Mouse (Mus musculus): Measurements from ENCODE around the gene Phkb.
"Not testable (repeated sequence)": the region's sequence is repeated elsewhere in the genome, so short reads cannot be mapped to it uniquely, and the experiment has no call there.

Gene Phkb

DNA sequence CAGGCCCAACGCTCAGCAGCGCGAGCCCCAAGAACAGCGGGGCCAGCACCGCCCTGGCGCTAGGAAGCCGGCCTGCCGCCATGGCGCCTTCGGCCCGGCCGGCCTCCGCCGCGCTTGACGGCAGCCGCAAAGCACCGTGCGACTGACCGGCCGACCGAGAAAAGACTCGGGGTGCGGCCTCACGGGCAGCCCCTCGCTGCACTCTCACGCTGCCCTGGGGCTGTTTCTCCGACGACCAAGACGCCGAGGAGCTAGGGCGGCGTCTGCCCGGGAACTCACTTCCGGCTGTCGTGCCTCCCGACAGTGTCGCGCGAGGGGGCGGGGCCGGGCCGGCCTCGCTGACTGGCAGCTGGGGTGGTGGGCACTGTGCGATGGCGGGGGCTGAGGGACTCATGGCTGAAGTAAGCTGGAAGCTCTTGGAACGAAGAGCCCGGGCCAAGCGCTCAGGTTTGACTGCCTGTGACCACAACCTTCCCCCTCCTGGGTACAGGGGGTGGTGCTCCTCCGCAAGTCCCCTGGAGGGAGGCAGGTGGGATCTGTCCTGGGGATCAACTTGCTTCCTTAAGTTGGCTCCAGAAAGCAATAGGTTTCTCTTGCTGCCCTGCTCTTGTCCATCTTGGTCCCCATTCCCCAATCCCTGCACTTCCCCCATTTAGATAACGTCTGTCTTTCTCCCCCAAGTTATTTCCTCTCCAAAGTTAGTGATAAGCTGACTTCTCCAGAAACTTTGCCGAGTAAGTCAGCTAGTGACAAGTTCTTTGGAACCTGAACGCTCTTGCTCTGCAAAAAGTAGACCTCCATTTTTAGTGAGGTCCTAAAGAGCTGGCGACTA is at the start of gene Phkb, which contains the start of gene Itfg1:
Gene Phkb (plus strand): TSS at position 303 of the 832 bp plus-strand sequence.
Gene Itfg1 (minus strand): TSS at position 265 of the 832 bp plus-strand sequence.
- peak; percentile 83 to 98 for DNase-seq (ENCODE audit: low spot score in 2 of 2)

DNA sequence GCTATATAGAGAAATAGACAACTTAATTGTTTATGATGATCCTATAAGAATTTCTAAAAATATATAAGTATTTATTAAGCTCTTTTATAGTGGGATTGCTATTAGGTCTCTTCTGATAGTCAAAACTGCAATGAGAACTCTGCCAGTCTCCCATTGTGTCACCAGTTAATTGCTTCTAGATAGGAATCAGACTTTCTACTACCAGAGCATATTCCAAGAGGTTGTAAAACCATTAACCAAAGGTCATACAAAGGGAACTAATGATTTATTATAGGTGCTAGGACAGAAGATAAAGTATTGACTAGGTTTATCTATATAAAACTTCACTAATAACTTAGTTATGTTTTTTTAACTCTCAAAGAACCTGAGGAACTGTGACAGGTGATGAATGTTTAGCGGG is 44.4 kb upstream of the Phkb start:
- not testable (repeated sequence) for DNase-seq (ENCODE audit: low spot score in 2 of 2)

DNA sequence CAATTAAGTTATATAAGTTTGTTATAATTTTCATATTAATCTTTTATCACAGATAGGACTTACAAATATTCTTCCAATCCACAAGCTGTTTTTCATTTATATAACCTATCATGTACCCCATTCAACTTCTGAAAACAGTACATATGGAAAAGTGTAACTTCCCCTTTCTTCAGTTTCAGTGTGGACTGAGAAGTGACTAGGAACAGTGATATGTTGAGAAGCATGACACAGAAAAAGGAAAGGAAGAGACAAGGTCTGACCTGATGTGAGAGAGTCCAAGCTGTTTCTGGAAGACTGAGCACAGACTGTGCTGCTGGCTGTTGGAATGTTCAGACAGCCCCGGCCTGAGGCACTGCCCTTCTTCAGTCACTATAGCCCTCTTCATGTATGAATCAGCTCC is 40.6 kb upstream of the Phkb start:
- no peak for DNase-seq (ENCODE audit: low spot score in 2 of 2)

DNA sequence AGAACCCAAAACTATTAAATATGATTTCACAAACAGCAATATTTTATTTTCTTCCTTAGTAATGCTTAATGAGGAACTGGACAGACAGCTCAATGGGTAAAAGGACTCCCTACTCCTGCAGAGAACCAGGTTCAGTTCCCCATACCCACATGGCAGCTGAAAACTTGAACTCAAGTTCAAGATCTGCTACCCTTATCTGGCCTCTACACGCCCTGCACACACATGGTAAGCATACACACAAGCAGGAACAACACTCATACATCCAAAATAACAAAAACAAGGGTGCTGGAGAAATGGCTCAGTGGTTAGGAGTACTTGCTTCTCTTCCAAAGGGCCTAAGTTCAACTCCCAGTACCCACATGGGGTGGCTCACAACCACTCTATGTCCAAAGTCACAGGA is 39.4 kb upstream of the Phkb start:
- DNase-seq (ENCODE audit: low spot score in 2 of 2), result no peak

DNA sequence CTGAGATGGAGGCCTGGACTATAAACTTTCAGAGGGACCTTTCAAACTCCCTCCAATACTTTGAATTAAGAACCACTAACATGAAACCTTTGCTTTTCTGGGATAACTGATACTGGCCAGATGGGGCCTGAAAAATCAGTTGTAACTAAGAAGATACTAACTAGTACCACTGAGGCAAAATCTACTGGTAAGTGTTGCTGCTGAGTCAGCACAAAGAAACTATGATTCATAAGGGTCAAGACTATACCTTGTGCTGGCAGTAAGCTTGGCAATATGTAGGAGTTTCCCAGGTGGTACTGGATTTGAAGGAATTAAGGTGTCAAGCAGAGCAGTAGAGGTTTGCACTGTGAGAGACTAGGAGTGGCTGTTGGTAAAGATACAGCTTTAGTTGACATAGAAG is 27.1 kb upstream of the Phkb start:
- no peak for DNase-seq (ENCODE audit: low spot score in 2 of 2)

DNA sequence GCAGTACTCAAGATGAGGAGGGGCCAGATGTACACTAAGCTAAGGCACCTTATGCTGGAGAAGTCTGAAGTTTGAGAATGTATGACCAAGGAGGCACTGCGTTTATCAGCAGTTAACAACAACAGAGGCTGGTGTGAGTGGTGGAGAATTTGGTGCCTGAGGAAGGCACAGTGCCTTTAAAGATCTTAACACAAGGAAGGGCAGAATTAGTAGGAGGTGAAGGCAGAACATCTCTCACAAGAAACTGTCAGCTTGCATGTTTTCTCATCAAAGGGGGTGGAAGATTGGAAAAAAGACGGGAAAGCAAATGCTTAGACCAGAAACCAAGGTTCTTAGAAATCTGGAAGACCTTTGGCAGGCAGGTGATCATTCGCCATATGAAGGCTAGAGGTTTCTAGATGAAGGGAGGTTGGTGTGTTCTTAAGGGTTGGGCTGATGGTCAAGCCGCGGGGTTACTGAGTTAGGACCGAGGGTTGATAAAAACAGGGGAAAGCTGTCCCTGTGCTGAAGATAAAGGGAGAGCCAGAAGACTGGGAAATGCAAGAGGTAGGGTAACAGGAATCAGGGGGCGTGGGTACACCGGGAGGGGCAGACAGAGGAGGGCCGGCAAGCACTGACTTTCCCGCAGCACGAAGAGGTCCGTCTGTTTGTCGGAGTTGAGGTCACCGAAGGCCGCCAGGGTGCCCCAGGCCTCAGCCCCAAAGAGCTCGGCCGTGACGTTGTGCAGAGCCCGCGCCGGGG is 673 bp upstream of the Phkb start:
- DNase-seq (ENCODE audit: low spot score in 2 of 2), result no peak

DNA sequence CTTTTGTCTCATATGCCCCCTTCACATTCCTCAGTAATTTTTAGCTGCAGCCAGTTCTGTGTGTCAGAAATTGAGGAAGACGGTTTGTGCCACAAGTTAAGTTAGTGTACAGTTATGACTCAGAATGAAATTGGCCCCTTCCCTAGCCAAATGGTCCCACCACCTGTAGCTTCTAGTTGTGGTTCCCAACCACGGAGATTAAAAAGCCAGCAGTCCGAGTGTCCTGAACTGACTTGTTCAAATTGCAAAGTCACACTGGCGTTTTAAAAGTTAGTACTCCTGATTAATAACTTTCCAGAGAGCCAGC is 683 bp downstream of the Phkb start:
- DNase-seq (ENCODE audit: low spot score in 2 of 2), result no peak

DNA sequence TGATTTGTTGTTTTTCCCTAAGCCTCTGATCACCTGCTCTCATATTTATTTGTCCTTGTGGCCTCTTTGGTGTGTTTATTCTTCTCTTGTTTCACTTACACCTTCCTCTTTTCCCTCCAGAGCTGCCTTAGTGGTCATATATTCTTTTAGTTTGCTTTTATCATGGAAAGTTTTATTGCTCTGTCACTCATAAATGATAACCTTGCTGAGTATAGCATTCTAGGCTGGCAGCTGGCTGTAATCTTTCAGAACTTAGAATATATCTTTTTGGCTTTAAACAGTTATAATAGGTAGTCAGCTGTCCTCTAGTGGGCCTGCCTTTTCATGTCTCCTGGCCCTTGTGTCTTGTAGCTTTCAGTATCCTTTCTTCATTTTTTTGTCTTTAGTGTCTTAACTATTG is 5.1 kb downstream of the Phkb start:
- DNase-seq (ENCODE audit: low spot score in 2 of 2), result no peak

DNA sequence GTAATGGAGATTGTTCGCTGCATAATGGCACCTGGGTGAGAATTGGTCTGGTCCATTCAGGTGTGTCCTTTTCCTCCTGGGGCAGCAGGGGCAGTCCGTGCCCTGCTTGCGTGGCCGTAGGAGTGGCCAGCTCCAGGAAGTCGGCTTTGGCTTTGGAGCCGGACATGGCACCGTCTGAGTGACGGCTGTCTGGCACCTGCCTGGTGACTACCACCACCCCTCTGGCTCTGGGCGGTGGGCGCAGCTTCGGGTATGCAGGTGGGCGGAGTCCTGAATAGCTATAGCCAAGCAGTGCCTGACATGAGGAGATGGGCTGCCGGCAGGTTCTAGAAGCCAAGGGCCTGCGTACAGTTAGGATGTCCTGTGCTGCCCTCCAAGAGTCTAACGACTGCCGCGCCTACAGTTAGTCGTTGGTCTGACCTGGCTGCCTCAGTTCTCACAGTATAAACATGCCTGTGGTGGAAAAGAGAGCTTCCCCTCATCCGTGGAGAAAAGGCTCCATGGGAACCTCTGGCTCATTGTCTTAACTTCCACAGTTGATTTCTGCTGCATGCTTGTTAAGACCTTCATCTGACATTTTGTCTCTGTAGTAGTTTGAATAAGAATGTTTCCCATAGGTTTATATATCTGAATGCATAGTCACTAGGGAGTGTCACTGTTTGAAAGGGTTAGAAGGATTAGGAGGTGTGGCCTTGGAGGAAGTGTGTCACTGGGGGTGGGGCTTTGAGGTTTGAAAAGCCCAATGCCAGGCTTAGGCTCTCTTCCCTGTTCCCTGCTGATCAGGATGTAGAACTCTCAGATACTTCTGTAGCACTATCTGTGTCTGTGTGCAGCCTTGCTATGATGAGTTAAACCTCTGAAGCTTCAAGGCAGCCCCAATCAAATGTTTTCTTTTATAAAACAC is 13.7 kb downstream of the Phkb start:
- DNase-seq (ENCODE audit: low spot score in 2 of 2), result no peak

DNA sequence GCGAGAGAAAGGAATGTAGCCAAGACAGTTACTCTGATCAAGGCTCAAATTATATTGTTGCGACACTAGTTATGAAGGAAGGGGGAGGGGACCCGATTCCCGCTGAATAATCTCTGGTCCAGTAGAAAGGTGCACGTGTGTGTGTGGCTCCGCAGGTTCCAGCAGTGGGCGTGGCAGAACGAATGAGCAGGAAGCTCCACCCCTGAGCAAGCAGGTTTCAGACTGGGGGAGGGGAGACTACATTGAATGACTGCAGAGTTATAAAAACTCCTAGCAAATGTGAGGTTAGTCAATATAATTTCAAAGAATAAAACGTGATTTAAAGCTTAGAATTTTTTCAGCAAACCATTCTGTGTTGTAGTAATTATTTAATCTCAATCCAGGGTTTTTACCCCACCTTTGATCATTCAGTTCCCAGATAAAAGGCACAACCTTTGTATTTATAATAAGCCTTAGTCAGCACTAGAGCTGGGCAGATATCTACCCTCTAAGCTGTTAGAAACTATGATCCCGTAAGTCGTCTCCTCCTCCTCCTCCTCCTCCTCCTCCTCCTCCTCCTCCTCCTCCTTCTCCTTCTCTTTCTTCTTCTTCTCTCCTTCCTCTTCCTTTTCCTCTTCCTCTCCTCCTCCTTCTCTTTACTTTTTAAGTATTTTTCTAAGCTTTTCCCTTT is 16.6 kb downstream of the Phkb start:
- DNase-seq (ENCODE audit: low spot score in 2 of 2), result not testable (repeated sequence)

DNA sequence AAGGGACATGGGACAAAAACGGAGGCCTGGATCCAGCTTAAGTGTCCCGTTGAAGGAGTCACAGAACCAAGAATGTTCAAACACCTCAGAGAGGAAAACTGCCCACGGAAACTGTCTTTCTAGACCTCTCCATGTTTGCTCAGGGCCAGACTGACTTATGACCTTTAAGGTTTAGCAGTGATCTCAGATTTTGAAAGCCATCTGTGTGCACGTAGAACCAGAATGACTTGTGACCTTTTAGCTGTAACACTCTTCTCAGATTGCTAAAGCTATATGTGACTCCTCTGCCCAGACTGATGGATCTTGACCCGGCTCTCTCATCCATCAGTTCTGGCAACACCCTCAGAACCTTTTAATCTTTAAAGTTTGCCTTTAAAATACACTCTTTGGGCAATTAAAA is 19.9 kb downstream of the Phkb start:
- no peak for DNase-seq (ENCODE audit: low spot score in 2 of 2)

DNA sequence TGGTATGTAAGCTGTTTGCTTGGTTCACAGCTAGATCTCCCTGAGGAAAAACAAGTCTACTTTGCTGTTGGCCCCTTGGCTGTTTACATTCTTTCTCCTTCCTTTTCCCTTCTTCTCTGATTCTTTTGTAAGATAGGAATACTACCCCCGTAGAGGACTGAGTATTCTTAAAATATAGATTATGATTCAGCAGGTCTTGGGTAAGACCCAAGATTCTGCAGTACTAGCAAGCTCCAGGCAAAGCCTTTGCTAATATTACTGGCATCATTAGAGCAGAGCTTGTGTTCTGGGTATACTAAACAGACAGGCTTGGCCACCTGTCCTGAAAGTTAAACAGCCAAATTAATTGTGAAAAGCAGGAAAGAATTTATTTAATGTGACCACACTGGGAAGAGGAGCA is 21.6 kb downstream of the Phkb start:
- no peak for DNase-seq (ENCODE audit: low spot score in 2 of 2)

DNA sequence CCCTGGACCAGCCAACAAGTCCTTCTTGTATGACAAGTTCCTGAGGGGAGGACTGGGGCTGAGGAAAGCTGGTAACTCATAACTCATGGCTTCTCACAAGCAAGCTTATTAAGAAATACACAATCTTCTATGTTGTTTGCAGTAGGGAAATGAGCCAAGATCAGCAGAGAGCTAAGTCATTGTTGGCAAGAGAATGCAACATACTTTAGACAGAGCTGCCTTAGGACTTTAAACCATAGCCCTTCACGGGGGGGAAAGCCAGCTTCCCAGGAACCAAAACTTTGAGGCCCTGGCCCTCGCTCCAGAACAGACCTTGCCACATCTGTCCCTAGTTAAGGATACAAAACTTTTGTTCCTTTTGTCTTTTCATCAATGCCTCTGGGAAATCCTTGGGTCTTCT is 30.9 kb downstream of the Phkb start:
- no peak for DNase-seq (ENCODE audit: low spot score in 2 of 2)

DNA sequence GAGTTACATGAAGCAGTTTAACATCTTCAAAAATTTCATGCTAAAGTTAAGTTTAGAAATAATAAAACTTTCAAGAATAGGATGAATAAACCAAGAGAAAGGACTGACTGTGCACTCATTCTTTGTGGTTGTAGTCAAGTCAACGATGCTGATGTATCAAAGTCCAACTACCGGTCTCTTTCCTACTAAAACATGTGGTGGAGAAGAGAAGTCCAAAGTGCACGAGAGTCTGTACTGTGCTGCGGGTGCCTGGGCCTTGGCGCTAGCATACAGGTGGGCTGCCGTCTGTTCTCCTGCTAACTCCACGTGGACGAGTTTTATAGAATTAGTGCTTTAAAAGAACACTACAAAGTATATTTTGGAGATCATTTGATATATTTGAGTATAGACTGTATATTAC is 37.2 kb downstream of the Phkb start:
- no peak for DNase-seq (ENCODE audit: low spot score in 2 of 2)

DNA sequence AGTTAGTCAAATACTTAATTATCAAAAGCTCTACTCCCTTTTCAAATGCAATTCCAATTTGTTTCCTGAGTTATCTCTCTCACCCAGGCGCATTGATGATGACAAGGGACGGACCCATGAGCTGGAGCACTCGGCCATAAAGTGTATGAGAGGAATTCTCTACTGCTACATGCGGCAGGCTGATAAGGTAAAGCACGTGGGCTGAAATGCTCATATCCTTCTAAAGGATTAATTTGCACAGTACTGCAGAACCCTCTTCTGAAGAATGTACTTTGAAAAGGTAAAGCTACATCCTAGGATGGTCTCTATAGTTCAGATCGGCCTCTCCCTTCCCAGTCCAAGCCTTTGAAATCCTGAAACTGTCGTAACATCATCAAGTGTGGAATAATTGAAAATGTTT is 38.9 kb downstream of the Phkb start:
- DNase-seq (ENCODE audit: low spot score in 2 of 2), result no peak

DNA sequence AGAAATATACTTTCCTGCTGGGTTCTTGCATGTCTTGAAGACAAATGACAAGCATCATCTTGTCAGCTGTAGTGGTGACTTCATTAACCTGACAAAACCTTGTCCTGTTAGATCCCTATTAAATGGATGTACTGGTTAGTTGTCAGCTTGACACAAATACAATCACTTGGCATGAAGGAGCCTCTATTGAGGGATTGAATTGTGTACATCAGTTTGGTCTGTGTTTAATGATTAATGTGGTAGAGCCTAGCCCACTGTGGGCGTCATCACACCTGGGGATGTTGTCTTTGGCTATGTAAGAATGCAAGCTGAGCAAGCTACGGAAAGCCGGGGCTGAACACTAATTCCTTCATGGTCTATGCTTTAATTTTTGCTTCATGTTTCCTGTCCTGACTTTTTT is 44.1 kb downstream of the Phkb start:
- DNase-seq (ENCODE audit: low spot score in 2 of 2), result no peak

DNA sequence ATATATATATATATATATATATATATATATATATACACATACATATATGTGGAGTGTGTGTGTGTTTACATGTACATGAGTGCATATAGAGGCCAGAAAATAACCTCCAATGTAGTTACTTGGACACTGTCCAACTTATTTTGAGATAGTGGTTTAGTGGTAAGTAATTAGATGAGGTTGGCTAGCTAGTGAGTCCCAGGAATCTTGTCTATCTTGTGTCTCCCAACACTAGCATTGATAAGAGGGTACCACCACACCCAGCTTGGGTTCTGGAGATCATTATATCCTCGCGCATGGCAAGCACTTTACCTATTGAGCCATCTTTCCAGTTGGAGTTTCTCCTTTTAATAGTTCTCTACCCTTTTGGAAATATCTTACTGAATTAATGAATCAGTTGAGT is 56.9 kb downstream of the Phkb start:
- DNase-seq (ENCODE audit: low spot score in 2 of 2), result no peak

DNA sequence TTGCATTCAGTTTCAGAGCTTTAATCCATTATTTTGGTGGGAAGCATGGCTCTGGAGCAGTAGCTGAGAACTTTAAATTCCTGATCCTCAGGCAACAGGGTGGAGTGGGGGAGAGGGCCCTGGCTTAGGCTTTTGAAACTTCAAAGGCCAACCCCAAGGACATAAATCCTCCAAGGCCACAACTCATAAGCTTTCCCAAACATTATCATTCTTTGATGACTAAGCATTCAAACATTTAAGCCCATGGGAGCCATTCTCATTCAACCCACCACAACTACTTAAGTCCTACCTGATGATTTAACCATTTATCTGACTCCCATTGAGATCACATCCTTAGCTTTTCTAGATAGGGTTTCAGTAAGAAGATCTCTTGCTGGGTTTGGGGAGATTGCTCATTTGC is 84.2 kb downstream of the Phkb start:
- DNase-seq (ENCODE audit: low spot score in 2 of 2), result no peak

DNA sequence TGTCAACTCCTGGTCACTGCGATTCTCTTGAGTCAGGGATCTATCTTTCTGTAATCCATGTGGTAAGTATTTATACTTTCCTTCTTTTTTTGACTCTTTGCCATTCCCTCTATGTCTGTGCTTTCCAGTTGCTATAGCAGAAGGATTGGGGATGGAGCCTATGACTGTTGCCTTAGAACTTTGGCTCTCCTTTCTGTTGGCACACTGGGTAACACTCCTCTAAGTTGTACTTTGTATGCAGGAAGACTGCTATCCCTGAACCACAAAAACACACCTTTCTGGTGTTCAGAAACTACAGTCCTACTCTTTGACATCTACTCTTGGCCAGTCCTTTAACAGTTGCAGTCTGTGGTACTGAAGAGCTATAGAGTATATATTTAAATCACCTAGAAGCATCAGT is 84.8 kb downstream of the Phkb start:
- DNase-seq (ENCODE audit: low spot score in 2 of 2), result no peak

DNA sequence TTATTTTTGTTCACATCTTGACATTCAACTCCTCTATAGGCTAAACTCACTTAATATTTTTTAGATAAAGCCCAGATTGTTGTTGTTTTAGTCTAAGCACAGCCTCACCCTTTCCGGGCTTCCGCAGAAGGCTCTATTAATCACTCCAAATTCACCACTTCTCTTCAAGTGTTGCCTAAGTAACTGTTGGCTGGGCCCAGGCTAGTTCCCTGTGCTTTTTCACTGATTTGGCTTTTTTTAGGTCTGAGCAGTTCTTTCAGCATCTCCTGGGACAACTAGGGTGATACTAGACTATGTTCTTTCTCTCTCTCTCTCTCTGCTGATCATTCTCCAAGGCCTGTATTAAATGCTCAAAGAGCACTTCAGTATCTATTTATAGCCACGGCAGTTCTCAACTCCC is 85.3 kb downstream of the Phkb start:
- no peak for DNase-seq (ENCODE audit: low spot score in 2 of 2)

DNA sequence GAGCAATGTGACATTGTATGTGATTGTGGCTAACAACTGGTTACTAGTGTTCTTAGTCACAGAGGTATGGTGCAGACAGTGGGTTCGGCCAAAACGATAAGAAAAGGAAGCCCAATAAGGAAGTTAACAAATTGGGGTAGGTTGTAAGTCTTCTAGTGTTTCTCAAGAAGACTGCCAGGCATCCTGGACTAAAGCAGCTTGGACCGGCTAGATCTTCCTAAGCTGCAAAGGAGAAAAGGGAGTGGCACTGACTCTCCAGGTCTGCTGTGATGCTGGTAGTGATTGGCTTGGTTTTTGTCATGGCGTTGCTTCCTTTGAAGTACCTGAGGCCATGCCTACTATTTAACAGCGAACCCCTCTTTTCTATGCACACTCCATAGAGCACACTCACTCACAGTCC is 95.4 kb downstream of the Phkb start:
- DNase-seq (ENCODE audit: low spot score in 2 of 2), result no peak

DNA sequence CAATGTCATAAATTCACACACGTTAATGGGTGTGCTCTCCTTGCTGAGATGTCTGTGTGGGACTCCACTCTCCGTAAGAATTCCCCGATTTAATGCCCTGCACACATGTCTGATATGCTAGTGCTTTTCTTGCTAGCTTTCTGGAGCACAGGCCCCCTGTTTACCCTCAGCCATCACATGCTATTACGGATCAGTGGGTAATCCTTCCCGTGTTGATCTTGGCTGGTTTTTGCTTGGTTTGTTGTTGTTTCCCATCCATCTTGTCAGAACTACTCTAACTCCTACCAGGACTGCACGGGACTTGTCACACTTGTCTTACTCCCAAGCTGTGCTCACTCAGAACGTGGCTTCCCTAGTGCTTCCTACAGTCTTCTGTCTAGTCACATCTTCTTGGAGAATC is 96.6 kb downstream of the Phkb start:
- no peak for DNase-seq (ENCODE audit: low spot score in 2 of 2)
